Mouse (Mus musculus): Measurements from ENCODE around the gene Grm2. TPM values are rescaled to one million over a fixed set of nuclear protein-coding genes. Genes with fewer than 3 reads are reported as not detected.
"Not testable (repeated sequence)": the region's sequence is repeated elsewhere in the genome, so short reads cannot be mapped to it uniquely, and the experiment has no call there.

Gene Grm2
- total and polyA plus RNA-seq, 2 experiments from 2014 or later = 23.0 to 24.2 TPM

GRCm38 (mm10) chr9:106645684-106646271, 10.1 kb downstream of the Grm2 start:
- no peak for ATAC-seq (ENCODE audit: low FRiP score)
- Histone ChIP-seq H3K4me1 (ENCODE audit: insufficient read depth, low read length) (no peaks in the 10 kb centered on the region), H3K36me3 (ENCODE audit: insufficient read depth, low read length) (peaks cover 14% of the 10 kb centered on the region), H3K4me2 (ENCODE audit: low read depth, low read length, poor library complexity, severe bottlenecking) (no peak overlapping the region), H3K27ac (ENCODE audit: low read depth, low read length) (no peak overlapping the region), H3K27me3 (ENCODE audit: insufficient read depth, low read length) (no peaks in the 10 kb centered on the region), H3K9ac (replicated peaks; ENCODE audit: low read length, poor library complexity, severe bottlenecking) (no peak overlapping the region), H3K9me3 (ENCODE audit: low read length) (no peaks in the 10 kb centered on the region), H3K4me3 (ENCODE audit: low read depth, low read length) (no peak overlapping the region)
- WGBS = 82% methylated on average over 9 of the region's 9 CpGs
- no peak for DNase-seq (ENCODE audit: low spot score)
- no peak for TF ChIP-seq CTCF (IDR thresholded peaks at IDR 0.05)

GRCm38 (mm10) chr9:106643787-106644186, 12.1 kb downstream of the Grm2 start:
- Histone ChIP-seq H3K27me3 (ENCODE audit: insufficient read depth, low read length) (no peaks in the 10 kb centered on the region), H3K9me3 (ENCODE audit: low read length) (no peaks in the 10 kb centered on the region), H3K36me3 (ENCODE audit: insufficient read depth, low read length) (peaks cover 14% of the 10 kb centered on the region), H3K4me2 (ENCODE audit: low read depth, low read length, poor library complexity, severe bottlenecking) (no peak overlapping the region), H3K4me3 (ENCODE audit: low read depth, low read length) (no peak overlapping the region), H3K9ac (replicated peaks; ENCODE audit: low read length, poor library complexity, severe bottlenecking) (no peak overlapping the region), H3K27ac (ENCODE audit: low read depth, low read length) (no peak overlapping the region), H3K4me1 (ENCODE audit: insufficient read depth, low read length) (no peaks in the 10 kb centered on the region)
- TF ChIP-seq CTCF (IDR thresholded peaks at IDR 0.05) = peak; percentile 48
- DNase-seq (ENCODE audit: low spot score) (no peak), ATAC-seq (ENCODE audit: low FRiP score) (no peak)
- 71% methylated on average over 6 of the region's 6 CpGs for WGBS

- Histone ChIP-seq H3K9ac (replicated peaks; ENCODE audit: low read length, poor library complexity, severe bottlenecking) (no peak overlapping the region), H3K36me3 (ENCODE audit: insufficient read depth, low read length) (peaks cover 14% of the 10 kb centered on the region), H3K4me3 (ENCODE audit: low read depth, low read length) (no peak overlapping the region), H3K9me3 (ENCODE audit: low read length) (no peaks in the 10 kb centered on the region), H3K4me1 (ENCODE audit: insufficient read depth, low read length) (no peaks in the 10 kb centered on the region), H3K27ac (ENCODE audit: low read depth, low read length) (no peak overlapping the region), H3K27me3 (ENCODE audit: insufficient read depth, low read length) (no peaks in the 10 kb centered on the region), H3K4me2 (ENCODE audit: low read depth, low read length, poor library complexity, severe bottlenecking) (no peak overlapping the region)
- 42% methylated on average over 7 of the region's 7 CpGs for WGBS
- 0 out of 2 replicates have a peak, but pooled peaks have one; percentile 58 for ATAC-seq (ENCODE audit: low FRiP score)
- TF ChIP-seq CTCF (IDR thresholded peaks at IDR 0.05) = peak; percentile 87
- DNase-seq (ENCODE audit: low spot score) = peak; percentile 77
Measured at GRCm38 (mm10) chr9:106643128-106643527, 12.8 kb downstream of the Grm2 start.

GRCm38 (mm10) chr9:106641346-106641745, 14.5 kb downstream of the Grm2 start:
- 45% methylated on average over 5 of the region's 5 CpGs for WGBS
- DNase-seq (ENCODE audit: low spot score) = no peak
- no peak for TF ChIP-seq CTCF (IDR thresholded peaks at IDR 0.05)
- H3K27ac ChIP-seq (ENCODE audit: low read depth, low read length) = no peak overlapping the region
- no peak overlapping the region for H3K4me3 ChIP-seq (ENCODE audit: low read depth, low read length)
- H3K27me3 ChIP-seq (ENCODE audit: insufficient read depth, low read length) = no peaks in the 10 kb centered on the region
- peaks cover 10% of the 10 kb centered on the region for H3K36me3 ChIP-seq (ENCODE audit: insufficient read depth, low read length)
- no peak for ATAC-seq (ENCODE audit: low FRiP score)
- H3K4me1 ChIP-seq (ENCODE audit: insufficient read depth, low read length) = no peaks in the 10 kb centered on the region
- no peak overlapping the region for H3K9ac ChIP-seq (replicated peaks; ENCODE audit: low read length, poor library complexity, severe bottlenecking)
- no peaks in the 10 kb centered on the region for H3K9me3 ChIP-seq (ENCODE audit: low read length)
- H3K4me2 ChIP-seq (ENCODE audit: low read depth, low read length, poor library complexity, severe bottlenecking) = no peak overlapping the region

GRCm38 (mm10) chr9:106638154-106638553, 17.7 kb downstream of the Grm2 start:
- DNase-seq (ENCODE audit: low spot score) (no peak), ATAC-seq (ENCODE audit: low FRiP score) (no peak)
- Histone ChIP-seq H3K9me3 (ENCODE audit: low read length) (no peaks in the 10 kb centered on the region), H3K36me3 (ENCODE audit: insufficient read depth, low read length) (no peaks in the 10 kb centered on the region), H3K27ac (ENCODE audit: low read depth, low read length) (no peak overlapping the region), H3K4me3 (ENCODE audit: low read depth, low read length) (no peak overlapping the region), H3K9ac (replicated peaks; ENCODE audit: low read length, poor library complexity, severe bottlenecking) (no peak overlapping the region), H3K4me1 (ENCODE audit: insufficient read depth, low read length) (no peaks in the 10 kb centered on the region), H3K27me3 (ENCODE audit: insufficient read depth, low read length) (no peaks in the 10 kb centered on the region), H3K4me2 (ENCODE audit: low read depth, low read length, poor library complexity, severe bottlenecking) (no peak overlapping the region)
- TF ChIP-seq CTCF (IDR thresholded peaks at IDR 0.05) = no peak
- 93% methylated on average over 8 of the region's 8 CpGs for WGBS

- TF ChIP-seq CTCF (IDR thresholded peaks at IDR 0.05) = no peak
- DNase-seq (ENCODE audit: low spot score) (peak; percentile 19), ATAC-seq (ENCODE audit: low FRiP score) (no peak)
- Histone ChIP-seq H3K4me2 (ENCODE audit: low read depth, low read length, poor library complexity, severe bottlenecking) (no peak overlapping the region), H3K27me3 (ENCODE audit: insufficient read depth, low read length) (no peaks in the 10 kb centered on the region), H3K4me3 (ENCODE audit: low read depth, low read length) (no peak overlapping the region), H3K27ac (ENCODE audit: low read depth, low read length) (no peak overlapping the region), H3K9ac (replicated peaks; ENCODE audit: low read length, poor library complexity, severe bottlenecking) (no peak overlapping the region), H3K36me3 (ENCODE audit: insufficient read depth, low read length) (no peaks in the 10 kb centered on the region), H3K4me1 (ENCODE audit: insufficient read depth, low read length) (no peaks in the 10 kb centered on the region), H3K9me3 (ENCODE audit: low read length) (no peaks in the 10 kb centered on the region)
- 59% methylated on average over 5 of the region's 5 CpGs for WGBS
Measured at GRCm38 (mm10) chr9:106632185-106632584, 23.7 kb downstream of the Grm2 start.

GRCm38 (mm10) chr9:106627796-106628195, 28.1 kb downstream of the Grm2 start:
- whole genome bisulfite sequencing = 23% methylated on average over 8 of the region's 8 CpGs
- DNase-seq (ENCODE audit: low spot score); H3K9ac ChIP-seq (replicated peaks; ENCODE audit: low read length, poor library complexity, severe bottlenecking); H3K4me2 ChIP-seq (ENCODE audit: low read depth, low read length, poor library complexity, severe bottlenecking); H3K27ac ChIP-seq (ENCODE audit: low read depth, low read length); H3K4me1 ChIP-seq (ENCODE audit: insufficient read depth, low read length); H3K9me3 ChIP-seq (ENCODE audit: low read length); H3K27me3 ChIP-seq (ENCODE audit: insufficient read depth, low read length); H3K36me3 ChIP-seq (ENCODE audit: insufficient read depth, low read length); H3K4me3 ChIP-seq (ENCODE audit: low read depth, low read length); ATAC-seq (ENCODE audit: low FRiP score): not testable (repeated sequence)
